Mouse (Mus musculus): ENCODE measurements at regions not wholly inside any gene's neighbourhood (a gene's known extent, or its start where the extent isn't known, plus 50 kb on each side); places are given as distances from the start of the nearest gene placed in this dataset.

- Histone ChIP-seq H3K9me3 (ENCODE audit: control insufficient read depth, low read length) (no peaks in the 10 kb centered on the region), H3K4me3 (ENCODE audit: low read depth, low read length) (no peak overlapping the region)
Observed at GRCm38 (mm10) chr13:85458611-85459010, 169.7 kb upstream of the Rasa1 start.

DNA sequence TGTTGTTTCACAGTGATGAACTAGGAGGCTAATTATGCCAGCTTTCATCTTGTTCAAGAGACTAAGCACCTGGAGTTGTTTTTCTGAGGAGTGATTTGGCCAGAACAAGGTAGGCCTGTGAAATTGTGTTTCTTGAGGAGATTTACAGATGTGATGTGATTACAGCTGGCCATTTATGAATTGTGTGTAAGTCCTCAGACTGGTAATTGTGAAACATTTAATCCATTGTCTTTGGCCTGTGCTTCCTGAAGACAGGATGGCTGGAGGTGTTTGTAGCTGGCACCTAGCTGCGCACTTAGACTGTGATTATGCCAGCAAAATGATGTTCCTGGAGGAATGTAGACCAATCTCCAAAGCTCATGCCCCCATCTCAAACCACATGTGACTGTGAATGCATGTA is 150.7 kb upstream of the Rasa1 start:
- no peak for DNase-seq (ENCODE audit: low spot score)
- no peaks in the 10 kb centered on the region for H3K36me3 ChIP-seq (ENCODE audit: control insufficient read depth, insufficient read depth, low read length)
- no peak for ATAC-seq (ENCODE audit: insufficient read depth, low FRiP score, low TSS enrichment)
- H3K27ac ChIP-seq (ENCODE audit: low read depth, low read length): no peak overlapping the region
- 93% methylated on average over 1 of the region's 1 CpGs for WGBS
- H3K27me3 ChIP-seq (ENCODE audit: control insufficient read depth, insufficient read depth, low read length): no peaks in the 10 kb centered on the region
- H3K9me3 ChIP-seq (ENCODE audit: control insufficient read depth, low read length): no peaks in the 10 kb centered on the region
- no peak overlapping the region for H3K4me2 ChIP-seq (ENCODE audit: low read depth)
- no peaks in the 10 kb centered on the region for H3K4me1 ChIP-seq (ENCODE audit: control insufficient read depth, insufficient read depth, low read length)
- no peak overlapping the region for H3K4me3 ChIP-seq (ENCODE audit: low read depth, low read length)
- no peak overlapping the region for H3K9ac ChIP-seq (ENCODE audit: low read length)

More at GRCm38 (mm10) chr13:85458611-85459010, 169.7 kb upstream of the Rasa1 start:
- no peaks in the 10 kb centered on the region for H3K36me3 ChIP-seq (ENCODE audit: control insufficient read depth, insufficient read depth, low read length)
- DNase-seq (ENCODE audit: low spot score): no peak
- H3K9ac ChIP-seq (ENCODE audit: low read length): no peak overlapping the region
- ATAC-seq (ENCODE audit: insufficient read depth, low FRiP score, low TSS enrichment): no peak
- no peak overlapping the region for H3K4me2 ChIP-seq (ENCODE audit: low read depth)
- H3K27me3 ChIP-seq (ENCODE audit: control insufficient read depth, insufficient read depth, low read length): no peaks in the 10 kb centered on the region
- H3K4me1 ChIP-seq (ENCODE audit: control insufficient read depth, insufficient read depth, low read length): no peaks in the 10 kb centered on the region
- no peak overlapping the region for H3K27ac ChIP-seq (ENCODE audit: low read depth, low read length)

GRCm38 (mm10) chr13:85437875-85438274 is 148.9 kb upstream of the Rasa1 start:
- H3K36me3 ChIP-seq (ENCODE audit: control insufficient read depth, insufficient read depth, low read length): no peaks in the 10 kb centered on the region

GRCm38 (mm10) chr13:85437009-85437408 is 148.1 kb upstream of the Rasa1 start:
- H3K9ac ChIP-seq (ENCODE audit: low read length): no peak overlapping the region
- ATAC-seq (ENCODE audit: insufficient read depth, low FRiP score, low TSS enrichment) (no peak), DNase-seq (ENCODE audit: low spot score) (no peak)
- no peaks in the 10 kb centered on the region for H3K4me1 ChIP-seq (ENCODE audit: control insufficient read depth, insufficient read depth, low read length)
- no peak overlapping the region for H3K4me2 ChIP-seq (ENCODE audit: low read depth)
- H3K9me3 ChIP-seq (ENCODE audit: control insufficient read depth, low read length): no peaks in the 10 kb centered on the region
- H3K27me3 ChIP-seq (ENCODE audit: control insufficient read depth, insufficient read depth, low read length): no peaks in the 10 kb centered on the region
- H3K27ac ChIP-seq (ENCODE audit: low read depth, low read length): no peak overlapping the region
- H3K36me3 ChIP-seq (ENCODE audit: control insufficient read depth, insufficient read depth, low read length): no peaks in the 10 kb centered on the region
- WGBS: 87% methylated on average over 4 of the region's 4 CpGs
- H3K4me3 ChIP-seq (ENCODE audit: low read depth, low read length): no peak overlapping the region

More at GRCm38 (mm10) chr13:85437875-85438274, 148.9 kb upstream of the Rasa1 start:
- no peak overlapping the region for H3K4me2 ChIP-seq (ENCODE audit: low read depth)
- H3K27ac ChIP-seq (ENCODE audit: low read depth, low read length): no peak overlapping the region
- H3K4me1 ChIP-seq (ENCODE audit: control insufficient read depth, insufficient read depth, low read length): no peaks in the 10 kb centered on the region
- DNase-seq (ENCODE audit: low spot score) (no peak), ATAC-seq (ENCODE audit: insufficient read depth, low FRiP score, low TSS enrichment) (no peak)
- no peaks in the 10 kb centered on the region for H3K9me3 ChIP-seq (ENCODE audit: control insufficient read depth, low read length)
- H3K9ac ChIP-seq (ENCODE audit: low read length): no peak overlapping the region
- H3K27me3 ChIP-seq (ENCODE audit: control insufficient read depth, insufficient read depth, low read length): no peaks in the 10 kb centered on the region
- H3K4me3 ChIP-seq (ENCODE audit: low read depth, low read length): no peak overlapping the region

- Histone ChIP-seq H3K4me3 (ENCODE audit: low read depth, low read length) (no peak overlapping the region), H3K36me3 (ENCODE audit: control insufficient read depth, insufficient read depth, low read length) (no peaks in the 10 kb centered on the region), H3K27me3 (ENCODE audit: control insufficient read depth, insufficient read depth, low read length) (no peaks in the 10 kb centered on the region), H3K27ac (ENCODE audit: low read depth, low read length) (no peak overlapping the region), H3K9ac (ENCODE audit: low read length) (no peak overlapping the region), H3K4me1 (ENCODE audit: control insufficient read depth, insufficient read depth, low read length) (no peaks in the 10 kb centered on the region), H3K4me2 (ENCODE audit: low read depth) (no peak overlapping the region), H3K9me3 (ENCODE audit: control insufficient read depth, low read length) (no peaks in the 10 kb centered on the region)
- WGBS: 93% methylated on average over 1 of the region's 1 CpGs
- no peak for DNase-seq (ENCODE audit: low spot score)
- no peak for ATAC-seq (ENCODE audit: insufficient read depth, low FRiP score, low TSS enrichment)
Observed at GRCm38 (mm10) chr13:85436254-85436653, 147.3 kb upstream of the Rasa1 start.

DNA sequence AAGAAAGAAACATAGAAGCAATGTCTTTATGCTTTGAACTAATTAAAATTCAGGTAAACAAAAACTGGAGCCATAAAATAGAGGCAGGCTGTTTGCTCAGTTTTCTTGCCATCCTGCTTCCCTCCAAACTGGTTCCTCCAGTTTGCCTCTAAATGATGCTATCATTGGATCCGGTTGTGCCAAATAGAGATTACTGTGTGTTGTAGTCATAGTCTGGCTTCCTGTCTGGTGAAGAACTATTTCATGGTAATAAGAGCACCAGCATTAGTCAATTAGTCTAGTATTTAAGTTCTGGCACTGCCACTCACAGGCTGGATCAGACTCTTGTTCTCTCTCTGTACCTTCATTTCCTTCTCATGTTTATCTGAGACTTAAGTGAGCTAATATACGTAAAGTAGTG is 141.9 kb upstream of the Rasa1 start:
- DNase-seq (ENCODE audit: low spot score) (no peak), ATAC-seq (ENCODE audit: insufficient read depth, low FRiP score, low TSS enrichment) (no peak)
- H3K36me3 ChIP-seq (ENCODE audit: control insufficient read depth, insufficient read depth, low read length): no peaks in the 10 kb centered on the region
- no peak overlapping the region for H3K4me2 ChIP-seq (ENCODE audit: low read depth)
- H3K4me3 ChIP-seq (ENCODE audit: low read depth, low read length): no peak overlapping the region
- no peaks in the 10 kb centered on the region for H3K9me3 ChIP-seq (ENCODE audit: control insufficient read depth, low read length)
- H3K4me1 ChIP-seq (ENCODE audit: control insufficient read depth, insufficient read depth, low read length): no peaks in the 10 kb centered on the region
- no peak overlapping the region for H3K27ac ChIP-seq (ENCODE audit: low read depth, low read length)
- H3K27me3 ChIP-seq (ENCODE audit: control insufficient read depth, insufficient read depth, low read length): no peaks in the 10 kb centered on the region
- 94% methylated on average over 2 of the region's 2 CpGs for WGBS
- no peak overlapping the region for H3K9ac ChIP-seq (ENCODE audit: low read length)

DNA sequence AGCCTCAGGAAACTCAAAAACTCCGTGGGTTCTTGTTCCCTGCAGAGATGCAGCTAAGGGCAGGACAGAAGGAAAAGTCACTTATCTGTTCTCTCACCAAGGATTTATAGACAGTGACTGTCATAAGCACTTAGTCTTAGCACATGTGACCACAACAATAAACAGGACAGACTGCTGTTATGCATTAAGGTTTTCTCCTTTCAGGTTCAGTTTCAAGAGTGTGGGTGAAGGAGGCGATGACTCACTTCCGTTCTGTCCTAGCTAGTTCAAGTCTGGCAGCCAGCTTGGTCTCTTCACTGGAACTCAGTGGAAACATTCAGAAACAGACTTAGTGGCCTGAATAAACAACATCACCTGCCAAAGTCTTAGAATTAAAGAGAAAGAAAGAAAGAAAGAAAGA is 141.1 kb upstream of the Rasa1 start:
- Histone ChIP-seq H3K4me1 (ENCODE audit: control insufficient read depth, insufficient read depth, low read length) (no peaks in the 10 kb centered on the region), H3K36me3 (ENCODE audit: control insufficient read depth, insufficient read depth, low read length) (no peaks in the 10 kb centered on the region), H3K27me3 (ENCODE audit: control insufficient read depth, insufficient read depth, low read length) (no peaks in the 10 kb centered on the region)

GRCm38 (mm10) chr13:85418671-85419070 is 129.7 kb upstream of the Rasa1 start:
- no peak for DNase-seq (ENCODE audit: low spot score)
- H3K27me3 ChIP-seq (ENCODE audit: control insufficient read depth, insufficient read depth, low read length): no peaks in the 10 kb centered on the region
- no peak for ATAC-seq (ENCODE audit: insufficient read depth, low FRiP score, low TSS enrichment)
- H3K9me3 ChIP-seq (ENCODE audit: control insufficient read depth, low read length): no peaks in the 10 kb centered on the region
- no peak overlapping the region for H3K4me2 ChIP-seq (ENCODE audit: low read depth)
- no peak overlapping the region for H3K27ac ChIP-seq (ENCODE audit: low read depth, low read length)
- H3K4me3 ChIP-seq (ENCODE audit: low read depth, low read length): no peak overlapping the region
- H3K36me3 ChIP-seq (ENCODE audit: control insufficient read depth, insufficient read depth, low read length): no peaks in the 10 kb centered on the region
- H3K4me1 ChIP-seq (ENCODE audit: control insufficient read depth, insufficient read depth, low read length): no peaks in the 10 kb centered on the region
- no peak overlapping the region for H3K9ac ChIP-seq (ENCODE audit: low read length)
- WGBS: 77% methylated on average over 1 of the region's 1 CpGs

More for the DNA sequence above, 141.1 kb upstream of the Rasa1 start:
- no peak for DNase-seq (ENCODE audit: low spot score)
- H3K9me3 ChIP-seq (ENCODE audit: control insufficient read depth, low read length): no peaks in the 10 kb centered on the region
- no peak for ATAC-seq (ENCODE audit: insufficient read depth, low FRiP score, low TSS enrichment)
- no peak overlapping the region for H3K4me2 ChIP-seq (ENCODE audit: low read depth)
- H3K9ac ChIP-seq (ENCODE audit: low read length): no peak overlapping the region
- no peak overlapping the region for H3K27ac ChIP-seq (ENCODE audit: low read depth, low read length)
- WGBS: 71% methylated on average over 3 of the region's 3 CpGs
- no peak overlapping the region for H3K4me3 ChIP-seq (ENCODE audit: low read depth, low read length)

GRCm38 (mm10) chr13:85414951-85415350 is 126.0 kb upstream of the Rasa1 start:
- WGBS: 85% methylated on average over 4 of the region's 4 CpGs
- no peaks in the 10 kb centered on the region for H3K4me1 ChIP-seq (ENCODE audit: control insufficient read depth, insufficient read depth, low read length)
- no peaks in the 10 kb centered on the region for H3K9me3 ChIP-seq (ENCODE audit: control insufficient read depth, low read length)
- no peak overlapping the region for H3K4me3 ChIP-seq (ENCODE audit: low read depth, low read length)
- no peak overlapping the region for H3K9ac ChIP-seq (ENCODE audit: low read length)
- H3K36me3 ChIP-seq (ENCODE audit: control insufficient read depth, insufficient read depth, low read length): no peaks in the 10 kb centered on the region
- ATAC-seq (ENCODE audit: insufficient read depth, low FRiP score, low TSS enrichment) (no peak), DNase-seq (ENCODE audit: low spot score) (no peak)
- no peak overlapping the region for H3K4me2 ChIP-seq (ENCODE audit: low read depth)
- H3K27ac ChIP-seq (ENCODE audit: low read depth, low read length): no peak overlapping the region
- no peaks in the 10 kb centered on the region for H3K27me3 ChIP-seq (ENCODE audit: control insufficient read depth, insufficient read depth, low read length)
